Mouse (Mus musculus): Measurements from ENCODE around the gene Rasgrf2. TPM values are rescaled to one million over a fixed set of nuclear protein-coding genes. Genes with fewer than 3 reads are reported as not detected.

The Rasgrf2 gene
- total and polyA plus RNA-seq, 3 experiments: not detected

- TF ChIP-seq POLR2AphosphoS2 (IDR thresholded peaks at IDR 0.05; ENCODE audit: low read length): no peak
- no peak for TF ChIP-seq USF1 (IDR thresholded peaks at IDR 0.05; ENCODE audit: low read depth, low read length)
- TF ChIP-seq MAFK (IDR thresholded peaks at IDR 0.05; ENCODE audit: borderline replicate concordance, low read depth, low read length): no peak
- TF ChIP-seq ZNF384 (IDR thresholded peaks at IDR 0.05; ENCODE audit: low read depth, low read length): no peak
- no peak for TF ChIP-seq ELF1 (IDR thresholded peaks at IDR 0.05; ENCODE audit: low read depth, low read length)
- no peak for TF ChIP-seq ETS1 (IDR thresholded peaks at IDR 0.05; ENCODE audit: low read depth, low read length)
- TF ChIP-seq TCF12 (IDR thresholded peaks at IDR 0.05; ENCODE audit: low read depth, low read length): no peak
These were observed 78.5 kb downstream of the Rasgrf2 start for GRCm38 (mm10) chr13:92053001-92053400.

GRCm38 (mm10) chr13:92051216-92051615 lies 80.2 kb downstream of the Rasgrf2 start:
- Histone ChIP-seq H3K36me3 (ENCODE audit: control insufficient read depth in 1 of 2, insufficient read depth in 2 of 2, low read length in 2 of 2) (no peaks in the 10 kb centered on the region), H3K4me1 (ENCODE audit: control insufficient read depth in 1 of 2, insufficient read depth in 2 of 2, low read length in 2 of 2) (no peaks in the 10 kb centered on the region), H3K27ac (ENCODE audit: control insufficient read depth, low read depth, low read length) (no peak overlapping the region), H3K27me3 (ENCODE audit: control insufficient read depth in 1 of 2, insufficient read depth in 2 of 2, low read length in 2 of 2) (no peaks in the 10 kb centered on the region), H3K4me3 (ENCODE audit: control insufficient read depth in 1 of 2, insufficient read depth in 1 of 2, low read depth in 2 of 2, low read length in 2 of 2) (no peak overlapping the region), H3K9ac (ENCODE audit: control insufficient read depth, low read depth, low read length, poor library complexity, severe bottlenecking) (no peak overlapping the region), H3K9me3 (replicated peaks; ENCODE audit: insufficient read depth, low read length) (no peaks in the 10 kb centered on the region), H3K79me2 (ENCODE audit: control insufficient read depth, insufficient read depth, low read length, poor library complexity) (no peaks in the 10 kb centered on the region)
- no peak for DNase-seq (ENCODE audit: low read depth, low spot score)
- TF ChIP-seq GATA1 (IDR thresholded peaks at IDR 0.05; ENCODE audit: low read depth, low read length) (no peak), POLR2AphosphoS5 (IDR thresholded peaks at IDR 0.05; ENCODE audit: borderline replicate concordance, low read depth, low read length) (no peak), TCF12 (IDR thresholded peaks at IDR 0.05; ENCODE audit: low read depth, low read length) (no peak), ZNF384 (IDR thresholded peaks at IDR 0.05; ENCODE audit: low read depth, low read length) (no peak), MAZ (IDR thresholded peaks at IDR 0.05; ENCODE audit: low read depth, low read length) (no peak), TBP (IDR thresholded peaks at IDR 0.05; ENCODE audit: low read depth, low read length) (no peak), USF2 (IDR thresholded peaks at IDR 0.05; ENCODE audit: borderline replicate concordance in 1 of 2, insufficient read depth in 1 of 2, low read depth in 1 of 2, low read length in 2 of 2) (no peak), POLR2AphosphoS2 (IDR thresholded peaks at IDR 0.05; ENCODE audit: low read length) (no peak), MAFK (IDR thresholded peaks at IDR 0.05; ENCODE audit: borderline replicate concordance, low read depth, low read length) (no peak), E2F4 (IDR thresholded peaks at IDR 0.05; ENCODE audit: borderline replicate concordance, low read depth, low read length) (no peak), CHD1 (IDR thresholded peaks at IDR 0.05; ENCODE audit: low read depth, low read length) (no peak), MAX (IDR thresholded peaks at IDR 0.05; ENCODE audit: low read length) (no peak)

More at GRCm38 (mm10) chr13:92053001-92053400, 78.5 kb downstream of the Rasgrf2 start:
- Histone ChIP-seq H3K36me3 (ENCODE audit: control insufficient read depth in 1 of 2, insufficient read depth in 2 of 2, low read length in 2 of 2) (no peaks in the 10 kb centered on the region), H3K4me3 (ENCODE audit: control insufficient read depth in 1 of 2, insufficient read depth in 1 of 2, low read depth in 2 of 2, low read length in 2 of 2) (no peak overlapping the region), H3K79me2 (ENCODE audit: control insufficient read depth, insufficient read depth, low read length, poor library complexity) (no peaks in the 10 kb centered on the region), H3K27me3 (ENCODE audit: control insufficient read depth in 1 of 2, insufficient read depth in 2 of 2, low read length in 2 of 2) (no peaks in the 10 kb centered on the region), H3K9me3 (replicated peaks; ENCODE audit: insufficient read depth, low read length) (no peaks in the 10 kb centered on the region), H3K9ac (ENCODE audit: control insufficient read depth, low read depth, low read length, poor library complexity, severe bottlenecking) (no peak overlapping the region), H3K4me1 (ENCODE audit: control insufficient read depth in 1 of 2, insufficient read depth in 2 of 2, low read length in 2 of 2) (no peaks in the 10 kb centered on the region), H3K27ac (ENCODE audit: control insufficient read depth, low read depth, low read length) (no peak overlapping the region)
- DNase-seq (ENCODE audit: low read depth, low spot score): no peak
